Mouse (Mus musculus) splenic B cell, adult 2 months (primary cell): Measurements from ENCODE around the gene Gpat2.

ENCODE experiments used
- DNase-seq: peaks from one replicate; pipeline ENCODE4 v3.0.0-alpha.2; 2011; ENCODE audit warnings: low read depth, low spot score
- H3K27me3 ChIP-seq: 2 replicates; pipeline ENCODE4 v1.6.1; 2012; ENCODE audit warnings: mild to moderate bottlenecking, low read length, moderate library complexity, mixed read lengths; ENCODE audit not compliant: control insufficient read depth, poor library complexity, insufficient read depth, severe bottlenecking
- H3K36me3 ChIP-seq: 2 replicates; pipeline ENCODE4 v1.6.1; 2012; ENCODE audit warnings: mild to moderate bottlenecking, low read length, moderate library complexity, mixed read lengths; ENCODE audit not compliant: control insufficient read depth, poor library complexity, insufficient read depth, severe bottlenecking

Gpat2 gene

DNA sequence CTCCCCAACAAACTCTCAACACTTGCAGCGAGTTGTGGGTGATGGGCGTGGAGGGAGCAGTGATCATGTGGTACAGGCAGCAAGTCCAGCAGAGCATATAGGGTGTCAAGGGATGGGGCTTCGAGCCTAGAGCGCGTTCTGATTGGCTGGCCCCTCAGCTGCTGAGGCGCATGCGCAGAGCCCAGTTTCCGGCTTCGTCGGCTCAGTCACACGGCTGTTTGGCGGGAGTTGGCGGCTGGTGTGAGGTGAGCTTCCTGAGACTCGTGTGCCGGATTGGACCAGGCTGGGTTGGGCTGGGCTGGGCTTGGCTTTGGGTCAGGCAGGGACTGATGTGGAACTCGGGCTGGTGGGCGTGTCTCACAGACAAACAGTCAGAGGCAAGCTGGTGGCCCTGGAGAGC lies at the start of gene Gpat2:
Gpat2 (plus strand) TSS at position 223 of the 400 bp plus-strand sequence.
- H3K27me3 ChIP-seq = no peaks in the 10 kb centered on the region
- DNase-seq = no peak

GRCm38 (mm10) chr2:127375759-127376341 lies 49.1 kb upstream of the Gpat2 start:
- H3K36me3 ChIP-seq = no peaks in the 10 kb centered on the region
- peak; percentile 56 for DNase-seq

More for the DNA sequence above, at the start of gene Gpat2:
- no peaks in the 10 kb centered on the region for H3K36me3 ChIP-seq

DNA sequence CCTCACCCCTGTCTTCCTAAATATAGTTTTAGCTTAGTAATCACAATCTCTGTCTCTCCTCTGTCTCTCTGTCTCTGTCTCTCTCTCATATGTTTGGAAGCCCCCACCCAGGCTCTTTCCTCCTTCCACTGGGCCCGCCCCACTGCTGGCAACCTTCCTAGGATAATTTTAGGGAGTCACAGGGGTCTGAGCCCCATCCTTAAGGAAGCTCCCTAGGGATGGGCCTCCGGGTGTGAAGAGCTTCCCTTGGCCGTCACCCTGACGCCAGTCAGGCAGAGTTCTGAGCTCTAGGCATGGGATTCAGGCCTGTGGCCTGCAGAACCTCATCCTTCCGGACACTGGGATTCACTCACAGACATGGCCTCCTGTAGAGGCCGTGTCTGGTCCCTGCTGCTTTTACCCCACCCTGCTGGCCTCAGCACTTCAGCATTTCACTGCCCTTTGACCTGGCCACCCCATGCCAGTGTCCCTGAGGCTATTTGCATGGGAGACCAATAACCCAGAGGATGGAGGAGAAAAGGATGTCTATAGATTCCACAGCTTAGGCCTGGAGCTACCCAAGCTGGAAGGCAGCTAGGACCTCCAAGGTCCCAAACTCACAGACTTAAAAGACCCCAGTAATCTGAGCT lies 48.5 kb upstream of the Gpat2 start:
- Histone ChIP-seq H3K36me3 (no peaks in the 10 kb centered on the region), H3K27me3 (no peaks in the 10 kb centered on the region)
- DNase-seq = no peak

More at GRCm38 (mm10) chr2:127375759-127376341, 49.1 kb upstream of the Gpat2 start:
- H3K27me3 ChIP-seq = no peaks in the 10 kb centered on the region

- no peaks in the 10 kb centered on the region for H3K36me3 ChIP-seq
- H3K27me3 ChIP-seq = no peaks in the 10 kb centered on the region
- no peak for DNase-seq
Observed at GRCm38 (mm10) chr2:127377942-127378610, 46.9 kb upstream of the Gpat2 start.

DNA sequence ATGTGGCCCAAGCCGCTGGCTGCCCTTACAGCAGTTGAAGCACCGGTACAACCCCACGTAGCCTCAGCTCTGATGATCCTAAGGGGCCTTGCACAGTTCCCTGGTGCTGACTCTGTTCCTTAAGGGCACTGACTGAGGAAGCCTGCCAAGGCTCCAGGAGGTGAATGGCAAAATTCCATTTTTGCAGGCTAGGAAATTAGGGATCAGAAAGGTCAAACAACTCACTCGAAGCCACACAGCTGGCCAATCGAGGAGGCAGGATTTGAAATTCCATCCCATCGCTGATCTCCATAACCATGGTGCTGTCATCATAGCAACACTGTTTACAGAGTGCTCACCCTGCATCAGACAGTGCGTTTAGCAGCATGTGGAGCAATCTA lies 46.4 kb upstream of the Gpat2 start:
- DNase-seq = no peak

GRCm38 (mm10) chr2:127379250-127379649 lies 45.7 kb upstream of the Gpat2 start:
- Histone ChIP-seq H3K36me3 (no peaks in the 10 kb centered on the region), H3K27me3 (no peaks in the 10 kb centered on the region)
- DNase-seq = no peak

More for the DNA sequence above, 46.4 kb upstream of the Gpat2 start:
- Histone ChIP-seq H3K27me3 (no peaks in the 10 kb centered on the region), H3K36me3 (no peaks in the 10 kb centered on the region)

DNA sequence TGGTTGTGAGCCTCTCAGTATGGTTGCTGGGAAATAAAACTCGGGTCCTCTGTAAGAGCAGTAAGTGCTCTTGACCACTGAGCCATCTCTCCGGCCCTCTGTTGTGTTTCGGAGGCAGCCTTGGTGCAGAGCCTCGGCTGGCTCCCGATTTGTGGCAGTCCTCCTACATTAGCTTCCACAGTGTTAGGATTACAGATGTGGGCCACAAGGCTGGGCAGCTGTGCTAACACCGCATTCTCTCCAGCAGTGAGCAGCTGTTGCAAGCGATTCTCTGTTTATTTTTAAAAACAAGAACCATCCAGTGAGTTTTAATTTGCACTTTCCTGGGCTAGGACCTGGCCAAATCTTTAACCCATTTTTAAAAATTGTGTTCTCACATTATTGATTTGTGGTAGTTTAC lies 41.1 kb upstream of the Gpat2 start:
- DNase-seq = no peak
- no peaks in the 10 kb centered on the region for H3K27me3 ChIP-seq
- H3K36me3 ChIP-seq = no peaks in the 10 kb centered on the region

GRCm38 (mm10) chr2:127387521-127387920 lies 37.5 kb upstream of the Gpat2 start:
- no peaks in the 10 kb centered on the region for H3K27me3 ChIP-seq
- no peaks in the 10 kb centered on the region for H3K36me3 ChIP-seq
- no peak for DNase-seq

DNA sequence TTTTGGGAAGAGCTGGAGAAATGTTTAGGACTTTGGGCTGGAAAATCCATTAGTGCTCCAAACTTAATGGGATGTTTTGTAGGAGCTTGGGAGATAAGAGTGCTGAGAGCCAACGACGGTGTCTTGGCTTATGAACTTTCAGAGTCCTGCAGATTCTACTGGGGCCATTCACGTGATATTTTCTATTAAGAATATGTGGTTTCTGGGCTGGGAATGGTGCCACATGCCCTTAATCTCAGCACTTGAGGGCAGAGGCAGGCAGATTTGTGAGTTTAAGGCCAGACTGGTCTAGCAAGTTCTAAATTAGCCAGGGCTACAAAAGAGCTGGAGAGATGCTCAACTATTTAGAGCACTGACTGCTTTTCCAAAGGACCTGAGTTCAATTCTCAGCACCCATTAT lies 34.6 kb upstream of the Gpat2 start:
- DNase-seq = no peak
- Histone ChIP-seq H3K27me3 (no peaks in the 10 kb centered on the region), H3K36me3 (no peaks in the 10 kb centered on the region)

- Histone ChIP-seq H3K36me3 (no peaks in the 10 kb centered on the region), H3K27me3 (no peaks in the 10 kb centered on the region)
- no peak for DNase-seq
Observed at GRCm38 (mm10) chr2:127390846-127391245, 34.2 kb upstream of the Gpat2 start.

DNA sequence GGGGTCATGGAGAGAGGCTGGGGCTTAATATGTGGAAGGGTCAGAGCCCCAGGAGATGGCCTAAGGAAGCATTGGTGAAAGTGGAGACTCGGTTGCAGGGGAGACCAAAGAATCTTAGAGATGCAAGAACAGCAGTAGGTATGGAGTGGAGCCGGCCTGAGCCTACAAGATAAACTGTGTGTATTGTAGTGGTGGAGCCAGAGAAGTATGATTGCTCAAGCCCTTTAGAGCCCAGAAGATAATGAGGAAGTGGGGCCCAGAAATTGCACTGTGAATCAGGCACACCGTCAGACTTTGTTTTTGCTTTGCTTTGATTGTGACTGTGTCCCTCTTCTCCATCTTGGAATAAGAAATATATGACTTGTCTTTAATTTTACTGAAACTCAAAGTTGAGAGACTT lies 33.7 kb upstream of the Gpat2 start:
- DNase-seq = no peak
- H3K27me3 ChIP-seq = no peaks in the 10 kb centered on the region
- H3K36me3 ChIP-seq = no peaks in the 10 kb centered on the region

- no peak for DNase-seq
- no peaks in the 10 kb centered on the region for H3K27me3 ChIP-seq
- no peaks in the 10 kb centered on the region for H3K36me3 ChIP-seq
Observed at GRCm38 (mm10) chr2:127394606-127395161, 30.3 kb upstream of the Gpat2 start.

- Histone ChIP-seq H3K36me3 (no peaks in the 10 kb centered on the region), H3K27me3 (no peaks in the 10 kb centered on the region)
- DNase-seq = no peak
Observed at GRCm38 (mm10) chr2:127398738-127399137, 26.3 kb upstream of the Gpat2 start.

GRCm38 (mm10) chr2:127411126-127411525 lies 13.9 kb upstream of the Gpat2 start:
- Histone ChIP-seq H3K27me3 (no peaks in the 10 kb centered on the region), H3K36me3 (no peaks in the 10 kb centered on the region)
- DNase-seq = no peak

DNA sequence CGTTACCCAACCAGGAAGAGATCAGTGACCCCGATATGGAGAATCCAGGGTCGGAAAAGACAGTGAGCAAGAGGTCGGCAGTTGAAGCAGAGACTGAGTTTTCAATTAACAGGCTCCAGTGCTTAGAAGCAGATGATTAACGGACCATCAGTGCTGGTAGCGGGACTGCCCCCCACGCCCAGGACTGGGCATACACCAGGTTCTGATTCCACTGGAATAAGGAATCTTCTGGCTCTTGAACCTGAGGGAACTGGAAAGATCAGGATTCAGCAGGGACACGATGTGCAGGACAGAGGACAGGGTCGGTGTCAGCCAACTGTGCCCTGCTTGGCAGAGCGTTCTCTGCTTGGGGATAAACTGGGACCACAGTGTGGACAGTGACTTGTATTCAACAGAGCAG lies 9.2 kb upstream of the Gpat2 start:
- H3K36me3 ChIP-seq = no peaks in the 10 kb centered on the region
- DNase-seq = no peak
- no peaks in the 10 kb centered on the region for H3K27me3 ChIP-seq
